Mouse (Mus musculus) liver, embryonic 12.5 days (tissue): ENCODE results near the gene Copa. TPM values are rescaled to one million over a fixed set of nuclear protein-coding genes. Genes with fewer than 3 reads are reported as not detected.

ENCODE experiments used
- ATAC-seq: fragments of 200-750 bp; cut with Nextera tagmentation; 2 replicates; pipeline ENCODE4 v1.8.0; 2017; ENCODE audit warnings: moderate number of reproducible peaks, mild to moderate bottlenecking, moderate library complexity
- H3K27ac ChIP-seq: fragments of 300-500 bp; sonication (generic); 2 replicates; pipeline ENCODE4 v1.5.1; 2016; ENCODE audit warnings: mild to moderate bottlenecking
- H3K27me3 ChIP-seq: fragments of 300-500 bp; sonication (generic); replicated peaks from 2 replicates; pipeline ENCODE4 v1.6.1; 2016; ENCODE audit warnings: mild to moderate bottlenecking, moderate library complexity
- H3K36me3 ChIP-seq: fragments of 300-500 bp; sonication (generic); 2 replicates; pipeline ENCODE4 v1.6.1; 2016; ENCODE audit warnings: mild to moderate bottlenecking, moderate library complexity
- H3K4me1 ChIP-seq: fragments of 300-500 bp; sonication (generic); 2 replicates; pipeline ENCODE4 v1.6.1; 2016
- H3K4me2 ChIP-seq: fragments of 300-500 bp; sonication (generic); 2 replicates; pipeline ENCODE4 v1.6.1; 2016; ENCODE audit warnings: mild to moderate bottlenecking, moderate library complexity
- H3K4me3 ChIP-seq: fragments of 300-500 bp; sonication (generic); 2 replicates; pipeline ENCODE4 v1.5.1; 2016; ENCODE audit warnings: mild to moderate bottlenecking, moderate library complexity
- H3K9ac ChIP-seq: fragments of 300-500 bp; sonication (generic); 2 replicates; pipeline ENCODE4 v1.6.1; 2016; ENCODE audit warnings: mild to moderate bottlenecking, moderate library complexity
- H3K9me3 ChIP-seq: fragments of 300-500 bp; sonication (generic); replicated peaks from 2 replicates; pipeline ENCODE4 v1.6.1; 2016; ENCODE audit warnings: mild to moderate bottlenecking, moderate library complexity
- WGBS: fragments of 180-500 bp; shearing (Covaris S2); methylation state at CpG from one replicate; pipeline ENCODE4 v1.1.7; 2016; ENCODE audit not compliant: insufficient replicate concordance; 5-methylcytosine and 5-hydroxymethylcytosine counted together
- polyA plus RNA-seq: library from polyadenylated mRNA; unstranded; fragments of >200 nt; fragmentation: Nextera tagmentation; extraction: Ambion mirVana; gene quantifications from 2 replicates; pipeline ENCODE4 v1.2.1, GENCODE M21; 2016

The Copa gene
- polyA plus RNA-seq, 1 experiment from 2014 or later, result 92.8 TPM

DNA sequence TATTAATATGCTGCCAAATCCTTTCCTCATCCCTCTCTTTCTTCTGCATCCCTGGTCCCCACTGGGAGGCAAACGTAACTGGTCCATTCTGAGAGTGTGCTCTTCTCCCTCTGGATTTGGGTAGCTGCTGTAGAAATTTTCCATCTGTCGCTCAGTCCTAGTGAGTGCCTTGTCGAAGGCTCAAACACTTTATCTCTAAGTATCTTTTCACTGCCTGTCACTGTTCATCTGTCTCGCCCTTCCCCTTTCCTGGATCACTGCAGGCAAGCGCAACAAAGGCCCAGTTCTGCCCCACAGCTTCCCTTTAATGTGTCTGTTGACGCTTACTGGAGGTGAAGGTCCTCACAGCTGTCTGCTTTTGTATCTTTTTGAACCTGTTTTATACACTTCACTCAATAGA, 12.9 kb downstream of the Copa start:
- H3K36me3 ChIP-seq, result peaks cover 80% of the 10 kb centered on the region
- 43% methylated on average over 6 of the region's 6 CpGs for WGBS
- no peaks in the 10 kb centered on the region for H3K9me3 ChIP-seq
- H3K4me2 ChIP-seq, result no peak overlapping the region
- no peak overlapping the region for H3K9ac ChIP-seq
- no peak for ATAC-seq
- no peak overlapping the region for H3K27ac ChIP-seq
- no peak overlapping the region for H3K4me3 ChIP-seq
- no peaks in the 10 kb centered on the region for H3K4me1 ChIP-seq
- H3K27me3 ChIP-seq, result no peaks in the 10 kb centered on the region

- no peak overlapping the region for H3K9ac ChIP-seq
- WGBS, result 88% methylated on average over 6 of the region's 6 CpGs
- H3K36me3 ChIP-seq, result peaks cover 83% of the 10 kb centered on the region
- no peaks in the 10 kb centered on the region for H3K9me3 ChIP-seq
- no peaks in the 10 kb centered on the region for H3K27me3 ChIP-seq
- no peak for ATAC-seq
- no peak overlapping the region for H3K4me3 ChIP-seq
- H3K4me2 ChIP-seq, result no peak overlapping the region
- no peaks in the 10 kb centered on the region for H3K4me1 ChIP-seq
- H3K27ac ChIP-seq, result no peak overlapping the region
Measured at GRCm38 (mm10) chr1:172099325-172100033, 17.1 kb downstream of the Copa start.

GRCm38 (mm10) chr1:172103619-172104018, 21.3 kb downstream of the Copa start:
- H3K27ac ChIP-seq, result no peak overlapping the region
- no peaks in the 10 kb centered on the region for H3K4me1 ChIP-seq
- H3K9ac ChIP-seq, result no peak overlapping the region
- ATAC-seq, result no peak
- H3K9me3 ChIP-seq, result no peaks in the 10 kb centered on the region
- no peak overlapping the region for H3K4me3 ChIP-seq
- 77% methylated on average over 4 of the region's 4 CpGs for WGBS
- H3K27me3 ChIP-seq, result no peaks in the 10 kb centered on the region
- H3K36me3 ChIP-seq, result peaks cover 95% of the 10 kb centered on the region
- H3K4me2 ChIP-seq, result no peak overlapping the region

- WGBS, result 88% methylated on average over 11 of the region's 11 CpGs
- no peaks in the 10 kb centered on the region for H3K4me1 ChIP-seq
- H3K4me3 ChIP-seq, result no peak overlapping the region
- H3K36me3 ChIP-seq, result peaks cover 98% of the 10 kb centered on the region
- no peak overlapping the region for H3K27ac ChIP-seq
- no peaks in the 10 kb centered on the region for H3K9me3 ChIP-seq
- no peak for ATAC-seq
- no peak overlapping the region for H3K4me2 ChIP-seq
- H3K27me3 ChIP-seq, result no peaks in the 10 kb centered on the region
- no peak overlapping the region for H3K9ac ChIP-seq
Measured at GRCm38 (mm10) chr1:172105101-172105500, 22.8 kb downstream of the Copa start.

- no peak for ATAC-seq
- Histone ChIP-seq H3K4me2 (no peak overlapping the region), H3K27ac (no peak overlapping the region), H3K27me3 (no peaks in the 10 kb centered on the region), H3K36me3 (peaks cover 100% of the 10 kb centered on the region), H3K9me3 (no peaks in the 10 kb centered on the region), H3K4me3 (no peak overlapping the region), H3K9ac (no peak overlapping the region), H3K4me1 (no peaks in the 10 kb centered on the region)
- WGBS, result 86% methylated on average over 10 of the region's 10 CpGs
Measured at GRCm38 (mm10) chr1:172107777-172108477, 25.6 kb downstream of the Copa start.

DNA sequence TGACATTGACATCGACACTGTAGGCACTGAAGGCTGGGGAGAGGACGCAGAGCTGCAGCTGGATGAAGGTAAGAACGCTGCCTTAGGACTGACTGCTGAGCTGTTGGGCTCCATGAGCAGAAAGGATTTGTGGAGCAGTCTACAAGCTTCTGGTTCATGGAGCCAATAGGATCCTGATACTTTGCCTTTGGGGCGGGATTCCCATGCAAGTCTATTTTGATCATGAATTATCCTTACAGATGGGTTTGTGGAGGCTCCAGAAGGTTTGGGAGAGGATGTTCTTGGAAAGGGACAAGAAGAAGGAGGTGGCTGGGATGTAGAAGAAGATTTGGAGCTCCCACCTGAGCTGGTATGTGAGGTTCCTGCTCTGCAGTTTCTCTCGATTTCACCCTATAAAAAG, 34.6 kb downstream of the Copa start:
- Histone ChIP-seq H3K9me3 (no peaks in the 10 kb centered on the region), H3K36me3 (peaks cover 99% of the 10 kb centered on the region), H3K4me2 (no peak overlapping the region), H3K27me3 (no peaks in the 10 kb centered on the region), H3K9ac (no peak overlapping the region), H3K4me1 (no peaks in the 10 kb centered on the region), H3K4me3 (no peak overlapping the region), H3K27ac (no peak overlapping the region)
- ATAC-seq, result no peak
- WGBS, result 86% methylated on average over 5 of the region's 5 CpGs

DNA sequence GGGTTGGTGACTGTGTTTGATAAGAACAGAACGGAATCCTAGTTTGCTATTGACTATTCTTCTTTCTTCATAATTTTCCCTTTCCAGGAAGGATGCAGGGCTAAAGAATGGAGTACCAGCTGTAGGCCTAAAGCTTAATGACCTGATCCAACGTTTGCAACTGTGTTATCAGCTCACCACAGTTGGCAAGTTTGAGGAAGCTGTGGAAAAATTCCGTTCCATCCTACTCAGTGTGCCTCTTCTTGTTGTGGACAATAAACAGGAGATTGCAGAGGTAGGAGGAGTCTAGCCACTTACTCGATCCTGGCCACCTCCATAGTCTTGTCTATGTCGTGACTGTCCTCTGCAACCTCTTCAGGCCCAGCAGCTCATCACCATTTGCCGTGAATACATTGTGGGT, 36.8 kb downstream of the Copa start:
- H3K36me3 ChIP-seq, result peaks cover 96% of the 10 kb centered on the region
- ATAC-seq, result no peak
- H3K4me3 ChIP-seq, result no peak overlapping the region
- WGBS, result 63% methylated on average over 6 of the region's 6 CpGs
- no peaks in the 10 kb centered on the region for H3K4me1 ChIP-seq
- no peaks in the 10 kb centered on the region for H3K9me3 ChIP-seq
- H3K27ac ChIP-seq, result no peak overlapping the region
- H3K27me3 ChIP-seq, result no peaks in the 10 kb centered on the region
- H3K9ac ChIP-seq, result no peak overlapping the region
- no peak overlapping the region for H3K4me2 ChIP-seq

- Histone ChIP-seq H3K4me3 (no peak overlapping the region), H3K36me3 (peaks cover 90% of the 10 kb centered on the region), H3K9me3 (no peaks in the 10 kb centered on the region), H3K27ac (no peak overlapping the region), H3K27me3 (no peaks in the 10 kb centered on the region), H3K4me1 (no peaks in the 10 kb centered on the region), H3K4me2 (no peak overlapping the region), H3K9ac (no peak overlapping the region)
- no peak for ATAC-seq
- WGBS, result 61% methylated on average over 3 of the region's 3 CpGs
Measured at GRCm38 (mm10) chr1:172119720-172120119, 37.4 kb downstream of the Copa start.

DNA sequence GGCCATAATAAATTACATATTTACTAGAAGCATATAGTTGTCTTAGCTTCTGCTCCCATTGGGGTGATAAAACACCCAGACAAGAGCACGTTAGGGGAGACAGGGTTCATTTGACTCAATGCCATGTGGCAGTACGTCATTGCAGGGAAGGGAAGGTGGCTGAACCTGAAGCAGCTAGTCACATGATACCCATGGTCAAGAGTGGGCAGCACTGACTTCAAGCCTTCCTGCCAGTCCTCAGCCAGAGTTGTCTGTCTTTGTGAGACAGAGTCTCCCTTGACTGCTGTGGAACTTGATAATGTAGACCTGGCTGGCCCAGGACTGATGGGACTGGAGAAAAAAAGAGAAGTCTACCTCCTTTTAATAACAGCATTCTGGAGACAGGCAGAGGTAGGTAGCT, 40.3 kb downstream of the Copa start:
- Histone ChIP-seq H3K36me3 (peaks cover 60% of the 10 kb centered on the region), H3K27ac (no peak overlapping the region), H3K4me3 (no peak overlapping the region), H3K9me3 (no peaks in the 10 kb centered on the region), H3K4me2 (no peak overlapping the region), H3K27me3 (no peaks in the 10 kb centered on the region), H3K9ac (no peak overlapping the region), H3K4me1 (peaks cover 13% of the 10 kb centered on the region)
- 83% methylated on average over 2 of the region's 2 CpGs for WGBS
- ATAC-seq, result no peak

DNA sequence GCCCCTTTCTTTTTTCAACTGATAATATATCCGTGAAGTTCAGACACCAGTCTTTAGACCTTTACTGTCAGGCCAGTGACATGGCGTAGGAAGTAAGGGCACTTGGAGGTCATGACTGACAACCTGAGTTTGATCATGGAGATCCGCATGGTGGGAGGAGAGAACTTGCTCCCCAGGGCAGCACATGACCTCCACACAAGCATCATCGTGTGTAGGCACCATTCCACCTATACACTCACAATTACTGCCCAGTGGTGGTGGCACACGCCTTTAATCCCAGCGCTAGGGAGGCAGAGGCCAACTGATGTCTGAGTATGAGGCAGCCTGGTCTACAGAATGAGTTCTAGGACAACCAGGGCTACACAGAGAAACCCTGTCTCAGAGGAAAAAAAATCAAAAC, 42.2 kb downstream of the Copa start:
- Histone ChIP-seq H3K27me3 (no peaks in the 10 kb centered on the region), H3K4me2 (no peak overlapping the region), H3K4me3 (no peak overlapping the region), H3K27ac (no peak overlapping the region), H3K36me3 (peaks cover 53% of the 10 kb centered on the region), H3K9me3 (no peaks in the 10 kb centered on the region), H3K9ac (no peak overlapping the region), H3K4me1 (peaks cover 17% of the 10 kb centered on the region)
- 71% methylated on average over 6 of the region's 6 CpGs for WGBS
- no peak for ATAC-seq

GRCm38 (mm10) chr1:172126376-172127347, 44.3 kb downstream of the Copa start, which contains the start of gene Pex19:
Pex19 (plus strand) TSS chr1:172126755.
- peak within 1 kb of the TSS; percentile 64 for H3K27ac ChIP-seq
- 1% methylated on average over 42 of the region's 42 CpGs for WGBS
- peak within 1 kb of the TSS; percentile 83 for H3K9ac ChIP-seq
- no peaks in the 10 kb centered on the region for H3K9me3 ChIP-seq
- no peaks in the 10 kb centered on the region for H3K27me3 ChIP-seq
- H3K4me1 ChIP-seq, result peaks cover 17% of the 10 kb centered on the region
- H3K4me2 ChIP-seq, result peak within 1 kb of the TSS; percentile 81
- peak; percentile 95 for ATAC-seq
- H3K4me3 ChIP-seq, result peak within 1 kb of the TSS; percentile 78
- peaks cover 51% of the 10 kb centered on the region for H3K36me3 ChIP-seq

GRCm38 (mm10) chr1:172127487-172127886, 45.2 kb downstream of the Copa start:
- peak overlapping the region; percentile 81 for H3K4me2 ChIP-seq
- H3K4me3 ChIP-seq, result peak overlapping the region; percentile 78
- H3K9ac ChIP-seq, result peak overlapping the region; percentile 83
- H3K27ac ChIP-seq, result peak overlapping the region; percentile 64
- H3K9me3 ChIP-seq, result no peaks in the 10 kb centered on the region
- no peak for ATAC-seq
- H3K4me1 ChIP-seq, result peaks cover 17% of the 10 kb centered on the region
- H3K36me3 ChIP-seq, result peaks cover 51% of the 10 kb centered on the region
- no peaks in the 10 kb centered on the region for H3K27me3 ChIP-seq
- 50% methylated on average over 5 of the region's 5 CpGs for WGBS
